Mouse (Mus musculus): ENCODE results near the gene Grik5.

- TF ChIP-seq CTCF (IDR thresholded peaks at IDR 0.05; ENCODE audit: extremely low read depth, insufficient read depth, low read length) (no peak), POLR2A (IDR thresholded peaks at IDR 0.05; ENCODE audit: extremely low read depth, insufficient read depth, low read length) (no peak)
These were observed 49.2 kb upstream of the Grik5 start for GRCm38 (mm10) chr7:25121240-25121786.

All from cortical plate, adult 2 months (tissue).